Mouse (Mus musculus): ENCODE data around the gene Catsperd. TPM values are rescaled to one million over a fixed set of nuclear protein-coding genes. Genes with fewer than 3 reads are reported as not detected.
"Not testable (repeated sequence)": the region's sequence is repeated elsewhere in the genome, so short reads cannot be mapped to it uniquely, and the experiment has no call there.

Catsperd gene
- polyA plus RNA-seq, 1 experiment from 2014 or later: 0.93 TPM

DNA sequence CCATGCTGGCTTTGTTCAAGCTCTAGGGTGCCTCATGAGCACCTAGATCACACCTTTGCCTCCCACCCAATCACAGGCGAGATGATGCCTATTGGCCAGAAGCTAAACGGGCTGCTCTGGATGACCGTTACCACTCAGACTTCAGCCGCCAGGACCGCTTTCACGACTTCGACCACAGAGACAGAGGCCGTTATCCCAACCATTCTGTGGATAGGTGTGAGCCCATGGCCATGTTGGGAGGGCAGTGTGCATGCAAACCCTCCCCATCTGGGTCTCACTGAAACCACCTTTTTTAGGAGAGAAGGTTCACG lies 23.9 kb upstream of the Catsperd start:
- no peak overlapping the region for H3K27ac ChIP-seq

DNA sequence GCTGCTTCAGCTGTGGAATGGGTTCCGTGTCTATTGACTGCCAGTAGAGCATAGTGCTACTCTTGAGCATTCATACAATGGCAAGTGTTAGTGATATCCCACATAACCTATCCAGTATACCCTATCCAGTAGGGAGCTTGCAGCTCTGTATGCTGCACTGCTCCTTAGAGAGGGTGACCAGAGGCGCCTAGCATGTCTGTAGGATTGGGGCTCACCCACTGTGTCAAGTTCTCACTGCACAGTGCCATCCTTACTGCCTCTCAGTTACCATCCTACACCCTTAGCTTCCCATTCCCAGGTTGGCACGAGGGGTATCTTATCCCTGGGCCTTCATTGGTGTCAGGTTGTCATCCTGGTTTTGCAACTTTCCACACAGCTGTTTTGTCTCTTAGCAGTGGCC lies 23.5 kb upstream of the Catsperd start:
- H3K4me1 ChIP-seq: peaks cover 9% of the 10 kb centered on the region
- no peak overlapping the region for H3K4me2 ChIP-seq (replicated peaks)
- WGBS: 89% methylated on average over 3 of the region's 3 CpGs
- no peak overlapping the region for H3K9ac ChIP-seq
- peaks cover 82% of the 10 kb centered on the region for H3K36me3 ChIP-seq
- no peak overlapping the region for H3K27ac ChIP-seq
- ATAC-seq (ENCODE audit: low FRiP score, low read depth): no peak
- no peaks in the 10 kb centered on the region for H3K9me3 ChIP-seq
- H3K27me3 ChIP-seq (replicated peaks): no peaks in the 10 kb centered on the region
- H3K4me3 ChIP-seq: no peak overlapping the region

More for the DNA sequence above, 23.9 kb upstream of the Catsperd start:
- peaks cover 8% of the 10 kb centered on the region for H3K4me1 ChIP-seq
- no peaks in the 10 kb centered on the region for H3K9me3 ChIP-seq
- WGBS: 90% methylated on average over 9 of the region's 9 CpGs
- no peak overlapping the region for H3K4me3 ChIP-seq
- ATAC-seq (ENCODE audit: low FRiP score, low read depth): no peak
- no peak overlapping the region for H3K4me2 ChIP-seq (replicated peaks)
- H3K9ac ChIP-seq: no peak overlapping the region
- peaks cover 85% of the 10 kb centered on the region for H3K36me3 ChIP-seq
- no peaks in the 10 kb centered on the region for H3K27me3 ChIP-seq (replicated peaks)

- no peak overlapping the region for H3K9ac ChIP-seq
- no peaks in the 10 kb centered on the region for H3K27me3 ChIP-seq (replicated peaks)
- 90% methylated on average over 9 of the region's 9 CpGs for WGBS
- no peak overlapping the region for H3K27ac ChIP-seq
- no peaks in the 10 kb centered on the region for H3K9me3 ChIP-seq
- peaks cover 14% of the 10 kb centered on the region for H3K4me1 ChIP-seq
- no peak overlapping the region for H3K4me2 ChIP-seq (replicated peaks)
- H3K36me3 ChIP-seq: peaks cover 71% of the 10 kb centered on the region
- no peak for ATAC-seq (ENCODE audit: low FRiP score, low read depth)
- H3K4me3 ChIP-seq: no peak overlapping the region
Measured at GRCm38 (mm10) chr17:56605431-56605830, 22.5 kb upstream of the Catsperd start.

- Histone ChIP-seq H3K27ac (no peak overlapping the region), H3K4me3 (no peak overlapping the region), H3K4me1 (peaks cover 17% of the 10 kb centered on the region), H3K4me2 (replicated peaks) (no peak overlapping the region), H3K9me3 (no peaks in the 10 kb centered on the region), H3K9ac (peak overlapping the region; percentile 17; the same call in 1 of the 2 replicates), H3K27me3 (replicated peaks) (no peaks in the 10 kb centered on the region), H3K36me3 (peaks cover 50% of the 10 kb centered on the region)
- 80% methylated on average over 3 of the region's 3 CpGs for WGBS
- no peak for ATAC-seq (ENCODE audit: low FRiP score, low read depth)
Measured at GRCm38 (mm10) chr17:56607521-56608062, 20.4 kb upstream of the Catsperd start.

GRCm38 (mm10) chr17:56608699-56609098 lies 19.2 kb upstream of the Catsperd start:
- Histone ChIP-seq H3K27ac (no peak overlapping the region), H3K27me3 (replicated peaks) (no peaks in the 10 kb centered on the region), H3K9me3 (no peaks in the 10 kb centered on the region), H3K9ac (peak overlapping the region; percentile 72), H3K4me1 (peaks cover 17% of the 10 kb centered on the region), H3K4me3 (peak overlapping the region; percentile 67), H3K4me2 (replicated peaks) (peak overlapping the region; percentile 85), H3K36me3 (peaks cover 39% of the 10 kb centered on the region)
- no peak for ATAC-seq (ENCODE audit: low FRiP score, low read depth)
- WGBS: 58% methylated on average over 5 of the region's 5 CpGs

- WGBS: under 1% methylated on average over 44 of the region's 44 CpGs
- H3K36me3 ChIP-seq: peaks cover 34% of the 10 kb centered on the region
Measured at GRCm38 (mm10) chr17:56609452-56610171, 18.3 kb upstream of the Catsperd start, which contains the start of gene 2410015M20Rik. Gene 2410015M20Rik (minus strand): TSS chr17:56609771.

DNA sequence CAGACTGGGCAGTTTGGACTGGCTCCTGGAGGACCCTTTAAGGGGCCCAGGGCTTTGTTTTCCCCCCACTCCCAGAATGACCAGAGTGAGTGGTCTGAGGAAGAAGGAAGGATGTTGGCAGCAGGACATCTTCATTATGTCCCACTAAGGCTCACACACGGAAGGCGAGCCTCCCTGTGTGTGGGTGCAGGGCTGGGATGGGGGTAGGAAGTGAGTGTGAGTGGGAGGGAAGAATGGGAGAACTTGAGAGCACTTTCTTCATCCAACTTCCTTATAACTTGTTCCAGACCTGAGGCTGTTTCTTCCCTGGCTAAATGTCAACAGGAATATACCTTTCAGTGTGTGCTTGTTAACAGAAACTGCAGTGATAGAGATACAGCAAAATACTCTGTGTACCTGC lies 16.6 kb upstream of the Catsperd start:
- no peak overlapping the region for H3K27ac ChIP-seq
- no peak overlapping the region for H3K4me3 ChIP-seq
- no peaks in the 10 kb centered on the region for H3K9me3 ChIP-seq
- no peak overlapping the region for H3K4me2 ChIP-seq (replicated peaks)
- H3K27me3 ChIP-seq (replicated peaks): no peaks in the 10 kb centered on the region
- WGBS: 78% methylated on average over 2 of the region's 2 CpGs
- ATAC-seq (ENCODE audit: low FRiP score, low read depth): no peak
- H3K9ac ChIP-seq: no peak overlapping the region
- H3K4me1 ChIP-seq: peaks cover 32% of the 10 kb centered on the region
- H3K36me3 ChIP-seq: peaks cover 34% of the 10 kb centered on the region

More at GRCm38 (mm10) chr17:56609452-56610171, 18.3 kb upstream of the Catsperd start, which contains the start of gene 2410015M20Rik:
- Histone ChIP-seq H3K4me2 (replicated peaks) (peak within 1 kb of the TSS; percentile 85), H3K27me3 (replicated peaks) (no peaks in the 10 kb centered on the region), H3K4me3 (peak within 1 kb of the TSS; percentile 67), H3K9me3 (no peaks in the 10 kb centered on the region), H3K4me1 (peaks cover 24% of the 10 kb centered on the region), H3K9ac (peak within 1 kb of the TSS; percentile 72), H3K27ac (0 out of 2 replicates have a peak within 1 kb of the TSS, but pooled peaks have one; percentile 53)
- peak; percentile 85 for ATAC-seq (ENCODE audit: low FRiP score, low read depth)

DNA sequence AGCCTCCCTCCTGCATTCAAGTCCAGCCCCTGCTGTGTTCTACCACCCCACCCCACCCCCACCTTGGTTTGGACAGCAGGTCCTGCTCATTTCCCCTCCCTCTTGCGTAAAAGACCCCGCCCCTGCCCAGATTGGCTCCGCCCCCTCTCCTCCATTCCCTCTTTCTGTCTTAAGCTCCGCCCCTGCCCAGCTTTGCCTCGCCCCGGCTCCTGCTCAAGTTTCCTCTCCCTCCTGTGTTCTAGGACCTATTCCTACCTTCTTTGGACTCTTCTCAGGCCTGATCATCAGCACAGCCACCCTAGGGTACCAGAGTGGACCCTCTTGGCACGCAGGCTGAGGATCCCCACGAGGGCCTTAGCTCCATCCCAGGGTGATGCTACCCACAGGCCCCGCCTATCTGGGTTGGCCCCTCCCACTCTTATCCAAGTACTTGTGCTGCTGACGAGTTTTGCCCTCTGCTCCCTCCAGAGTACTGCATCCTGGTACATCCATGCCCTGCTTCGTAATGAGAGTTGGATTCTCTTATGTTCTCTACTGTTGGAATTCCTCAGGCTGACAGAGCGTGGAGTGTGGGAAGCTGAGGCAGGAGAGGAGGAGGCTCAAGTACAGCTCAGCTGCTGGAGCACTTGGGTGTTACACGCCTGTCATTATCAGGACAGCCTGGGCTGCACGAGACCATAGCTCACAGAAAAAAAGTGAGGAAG lies 15.9 kb upstream of the Catsperd start:
- no peak for ATAC-seq (ENCODE audit: low FRiP score, low read depth)
- peak overlapping the region; percentile 16; the same call in 1 of the 2 replicates for H3K4me2 ChIP-seq (replicated peaks)
- no peak overlapping the region for H3K4me3 ChIP-seq
- H3K27ac ChIP-seq: no peak overlapping the region; the same call in 1 of the 2 replicates
- peaks cover 34% of the 10 kb centered on the region for H3K36me3 ChIP-seq
- H3K4me1 ChIP-seq: peaks cover 32% of the 10 kb centered on the region
- H3K27me3 ChIP-seq (replicated peaks): no peaks in the 10 kb centered on the region
- no peak overlapping the region for H3K9ac ChIP-seq
- WGBS: 15% methylated on average over 14 of the region's 14 CpGs
- H3K9me3 ChIP-seq: no peaks in the 10 kb centered on the region

DNA sequence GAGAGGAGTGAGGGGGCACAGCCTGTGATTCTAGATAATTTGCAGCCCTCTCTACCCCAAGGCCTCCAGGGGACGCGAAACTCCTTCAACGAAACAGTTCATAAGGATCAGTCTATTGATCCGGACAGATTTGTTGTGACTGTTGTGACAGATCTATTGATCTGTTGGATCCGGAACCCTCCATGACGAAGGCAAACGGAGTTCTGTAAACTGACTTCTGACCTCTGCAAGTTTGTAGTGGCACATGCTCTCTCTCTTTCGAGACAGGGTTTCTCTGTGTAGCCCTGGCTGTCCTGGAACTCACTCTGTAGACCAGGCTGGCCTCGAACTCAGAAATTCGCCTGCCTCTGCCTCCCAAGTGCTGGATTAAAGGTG lies 15.4 kb upstream of the Catsperd start:
- H3K27ac ChIP-seq; H3K9ac ChIP-seq; H3K4me3 ChIP-seq; H3K9me3 ChIP-seq; ATAC-seq (ENCODE audit: low FRiP score, low read depth); H3K27me3 ChIP-seq (replicated peaks); H3K4me2 ChIP-seq (replicated peaks): not testable (repeated sequence)
- Histone ChIP-seq H3K4me1 (peaks cover 32% of the 10 kb centered on the region), H3K36me3 (peaks cover 36% of the 10 kb centered on the region)
- 80% methylated on average over 10 of the region's 10 CpGs for WGBS

GRCm38 (mm10) chr17:56613236-56613844 lies 14.6 kb upstream of the Catsperd start, which contains the start of gene Rpl36:
Gene Rpl36 (plus strand): TSS chr17:56613416.
- peak within 1 kb of the TSS; percentile 75 for H3K4me3 ChIP-seq
- H3K9me3 ChIP-seq: no peaks in the 10 kb centered on the region
- peaks cover 31% of the 10 kb centered on the region for H3K4me1 ChIP-seq
- H3K27ac ChIP-seq: peak within 1 kb of the TSS; percentile 82
- H3K36me3 ChIP-seq: peaks cover 42% of the 10 kb centered on the region
- ATAC-seq (ENCODE audit: low FRiP score, low read depth): peak; percentile 34
- under 1% methylated on average over 52 of the region's 52 CpGs for WGBS
- no peaks in the 10 kb centered on the region for H3K27me3 ChIP-seq (replicated peaks)
- H3K4me2 ChIP-seq (replicated peaks): peak within 1 kb of the TSS; percentile 95
- H3K9ac ChIP-seq: peak within 1 kb of the TSS; percentile 90

DNA sequence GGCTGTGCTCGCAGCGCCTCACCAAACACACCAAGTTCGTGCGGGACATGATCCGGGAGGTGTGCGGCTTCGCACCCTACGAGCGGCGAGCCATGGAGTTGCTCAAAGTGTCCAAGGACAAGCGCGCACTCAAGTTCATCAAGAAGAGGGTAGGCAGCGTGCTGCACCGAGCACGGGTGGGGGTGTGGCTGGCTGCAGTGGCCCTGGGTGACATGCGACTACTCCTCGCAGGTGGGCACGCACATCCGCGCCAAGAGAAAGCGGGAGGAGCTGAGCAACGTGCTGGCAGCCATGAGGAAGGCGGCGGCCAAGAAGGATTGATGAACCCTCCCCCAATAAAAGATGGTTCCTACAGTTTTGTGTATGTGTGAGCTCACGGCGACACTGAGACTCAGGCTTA lies 14.1 kb upstream of the Catsperd start:
- peaks cover 25% of the 10 kb centered on the region for H3K4me1 ChIP-seq
- H3K4me2 ChIP-seq (replicated peaks): peak overlapping the region; percentile 95
- WGBS: under 1% methylated on average over 26 of the region's 26 CpGs

More for the DNA sequence above, 14.1 kb upstream of the Catsperd start:
- not testable (repeated sequence) for H3K27ac ChIP-seq; H3K9me3 ChIP-seq; H3K27me3 ChIP-seq (replicated peaks); ATAC-seq (ENCODE audit: low FRiP score, low read depth)
- Histone ChIP-seq H3K4me3 (peak overlapping the region; percentile 75), H3K9ac (peak overlapping the region; percentile 90), H3K36me3 (peaks cover 47% of the 10 kb centered on the region)

All from neural tube, embryonic 12.5 days (tissue).